Mouse (Mus musculus): ENCODE results near the gene Elp5.
"Not testable (repeated sequence)": the region's sequence is repeated elsewhere in the genome, so short reads cannot be mapped to it uniquely, and the experiment has no call there.

Gene Elp5

DNA sequence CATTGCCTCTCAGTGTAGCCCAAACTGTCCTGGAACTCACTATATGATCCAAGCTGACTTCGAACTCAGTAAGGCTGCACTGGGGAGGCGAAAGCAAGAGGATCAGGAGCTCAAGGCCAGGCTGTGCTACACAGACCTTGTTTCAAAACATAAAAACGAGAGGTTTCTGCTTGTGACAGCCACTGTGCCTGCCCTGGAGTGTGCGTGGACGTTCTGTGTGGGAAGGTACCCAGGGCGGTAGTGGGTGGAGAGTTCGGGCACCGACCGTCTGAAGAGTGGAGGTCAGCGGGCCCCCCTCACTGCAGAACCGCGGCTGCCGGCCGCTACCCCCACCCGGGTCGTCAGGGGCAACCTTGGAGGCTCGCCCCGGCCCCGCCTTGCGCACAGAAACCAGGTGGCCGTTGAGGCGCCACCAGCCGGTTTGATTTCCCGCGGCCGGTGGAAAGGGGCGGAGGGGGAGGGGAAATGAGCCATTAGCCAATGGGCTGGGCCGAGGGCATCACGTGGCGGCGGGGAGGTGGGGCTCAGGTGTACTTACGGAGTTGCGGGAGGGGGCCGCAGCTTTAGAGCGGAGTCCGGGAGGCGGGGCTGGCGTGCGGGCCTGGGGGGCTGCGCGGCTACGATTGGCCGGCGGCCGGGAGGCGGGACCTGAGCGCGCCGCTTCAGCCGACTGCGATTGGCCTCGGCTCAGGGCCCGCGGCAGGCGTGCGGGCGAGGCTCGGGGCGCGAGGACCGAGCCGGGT is 47.0 kb downstream of the Elp5 start, which contains the start of gene Ybx2:
Ybx2 (plus strand) TSS at position 660 of the 743 bp plus-strand sequence.
- peak; percentile 96 for DNase-seq (ENCODE audit: low read depth, low spot score)

DNA sequence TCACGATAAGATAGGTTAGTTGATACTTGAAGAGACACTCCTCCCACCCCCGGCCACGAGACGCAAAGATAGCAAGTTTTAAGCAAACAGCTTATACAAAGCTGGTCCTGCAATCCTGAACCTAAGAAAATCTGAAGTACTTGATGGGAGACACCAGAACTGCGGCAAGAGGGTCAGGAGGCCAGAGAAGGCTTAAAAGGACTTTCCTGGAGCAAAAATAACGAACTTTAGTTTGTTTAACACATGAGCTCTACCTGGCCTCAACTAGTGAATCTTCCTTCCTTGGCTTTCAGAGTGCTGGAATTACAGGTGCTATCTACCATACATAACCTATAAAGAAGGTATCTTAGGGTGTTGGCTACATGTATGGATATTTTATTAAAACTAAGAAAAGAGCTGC is 47.6 kb downstream of the Elp5 start:
- no peak for DNase-seq (ENCODE audit: low read depth, low spot score)

DNA sequence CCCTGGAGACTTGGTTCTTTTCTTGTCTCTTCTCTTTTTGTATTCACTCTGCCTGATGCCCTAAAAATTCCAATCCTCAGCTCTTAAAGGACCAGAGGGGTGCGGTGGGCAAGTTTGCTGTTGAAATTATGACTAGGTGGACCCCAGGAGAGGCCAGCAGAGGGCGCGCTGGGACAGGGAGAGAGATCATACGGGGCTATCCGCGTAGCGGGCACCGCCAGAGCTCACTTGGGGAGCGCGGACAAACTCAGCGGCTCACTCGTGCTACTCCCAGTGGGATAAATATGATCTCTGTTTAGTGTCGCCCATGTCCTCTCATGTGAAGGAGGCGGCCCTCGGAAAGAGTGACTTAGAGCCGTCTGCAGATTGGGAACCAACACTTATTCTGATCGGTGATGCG is 48.1 kb downstream of the Elp5 start:
- DNase-seq (ENCODE audit: low read depth, low spot score), result peak; percentile 88

DNA sequence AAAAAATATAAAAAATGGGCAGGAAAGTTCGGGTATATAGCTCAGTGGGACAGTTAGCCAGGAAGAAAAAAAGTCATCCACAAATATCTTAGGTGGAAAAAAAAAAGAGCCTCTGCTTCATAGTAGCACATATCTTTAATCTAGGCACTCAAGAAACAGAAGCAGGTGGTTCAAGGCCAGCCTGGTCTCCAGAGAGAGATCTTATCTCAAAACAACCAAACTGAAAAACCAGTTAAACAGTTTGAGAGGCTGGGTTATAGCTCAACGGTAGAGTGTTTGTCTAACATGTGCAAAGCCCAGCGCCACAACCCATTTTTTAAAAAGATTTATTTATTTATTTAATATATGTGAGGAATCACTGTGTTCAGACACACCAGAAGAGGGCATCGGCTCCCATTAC is 49.3 kb downstream of the Elp5 start:
- DNase-seq (ENCODE audit: low read depth, low spot score), result no peak

DNA sequence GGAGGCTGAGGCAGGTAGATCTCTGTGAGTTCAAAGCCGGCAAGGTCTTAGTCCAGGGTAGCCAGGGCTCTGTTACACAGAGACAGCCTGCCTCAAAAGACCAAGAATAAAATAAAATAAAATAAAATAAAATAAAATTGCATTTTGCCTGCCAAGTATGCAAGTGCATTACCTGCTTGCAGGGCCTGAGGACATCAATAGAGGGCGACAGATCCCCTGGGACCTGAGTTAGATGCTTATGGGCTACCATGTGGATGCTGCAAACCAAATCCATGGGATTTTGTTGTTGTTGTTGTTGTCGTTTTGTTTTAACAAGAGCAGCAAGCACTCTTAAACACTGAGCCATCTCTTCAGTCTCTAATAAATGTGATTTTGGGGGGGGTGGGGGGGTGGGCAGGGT is 50.1 kb downstream of the Elp5 start:
- DNase-seq (ENCODE audit: low read depth, low spot score), result no peak

DNA sequence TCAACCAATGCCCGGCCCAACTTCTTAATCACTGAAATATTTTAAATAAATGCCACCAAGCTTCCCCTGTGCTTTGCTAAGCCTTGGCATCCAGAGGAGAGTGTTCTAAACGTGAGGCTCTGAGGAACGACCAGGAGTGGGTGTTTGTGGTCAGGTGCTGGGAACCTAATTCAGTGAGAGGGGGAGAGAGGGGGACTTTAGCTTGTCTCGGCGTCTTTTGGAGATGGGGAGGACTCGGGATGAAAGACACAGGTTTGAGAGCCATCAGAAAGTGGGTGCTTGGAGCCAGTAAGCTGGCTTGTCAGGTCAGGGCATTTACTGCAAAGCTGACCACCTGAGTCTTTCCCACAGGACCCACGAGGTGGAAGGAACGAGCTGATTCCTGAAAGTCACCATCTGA is 50.5 kb downstream of the Elp5 start:
- DNase-seq (ENCODE audit: low read depth, low spot score), result no peak

DNA sequence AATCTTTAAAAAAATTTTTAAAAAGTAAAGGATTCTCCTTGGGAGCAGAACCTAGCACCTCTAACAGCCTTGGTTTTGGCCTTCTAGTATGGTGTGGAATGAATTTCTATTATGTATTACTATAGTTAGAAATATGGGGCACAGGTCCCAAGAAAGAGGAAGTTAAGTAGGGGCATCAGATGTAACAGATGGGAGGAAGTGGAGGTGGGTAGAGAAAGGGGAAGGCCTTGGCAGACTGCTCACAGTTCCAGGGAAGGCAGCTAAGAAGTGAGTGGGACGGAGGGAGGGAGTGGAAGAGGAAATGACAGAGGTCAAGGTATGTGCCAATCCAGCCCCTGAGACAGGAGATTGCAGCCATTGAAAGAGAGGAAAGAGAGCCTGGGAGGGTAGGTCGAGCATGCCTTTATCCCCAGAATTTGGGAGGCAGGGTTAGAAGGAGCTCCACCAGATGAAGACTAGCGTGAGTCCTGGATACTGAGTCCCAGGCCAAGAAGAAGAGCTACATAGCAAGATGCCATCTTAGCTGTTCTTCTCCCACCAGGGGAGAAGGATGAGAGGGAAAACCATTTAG is 51.3 kb downstream of the Elp5 start:
- no peak for DNase-seq (ENCODE audit: low read depth, low spot score)

DNA sequence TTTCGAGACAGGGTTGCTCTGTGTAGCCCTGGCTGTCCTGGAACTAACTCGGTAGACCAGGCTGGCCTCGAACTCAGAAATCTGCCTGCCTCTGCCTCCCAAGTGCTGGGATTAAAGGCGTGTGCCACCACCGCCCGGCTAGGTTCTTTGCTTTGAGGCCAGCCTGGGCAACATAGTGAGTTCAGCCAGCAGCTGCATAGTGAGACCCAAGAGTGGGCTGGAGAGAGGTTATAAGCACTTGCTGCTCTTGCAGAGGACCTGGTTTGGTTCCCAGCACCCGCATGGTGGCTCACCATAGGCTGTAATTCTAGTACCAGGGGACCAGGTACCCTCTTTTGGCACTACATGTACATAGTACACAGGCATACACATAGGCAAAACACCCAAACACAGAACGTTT is 52.1 kb downstream of the Elp5 start:
- DNase-seq (ENCODE audit: low read depth, low spot score), result not testable (repeated sequence)

DNA sequence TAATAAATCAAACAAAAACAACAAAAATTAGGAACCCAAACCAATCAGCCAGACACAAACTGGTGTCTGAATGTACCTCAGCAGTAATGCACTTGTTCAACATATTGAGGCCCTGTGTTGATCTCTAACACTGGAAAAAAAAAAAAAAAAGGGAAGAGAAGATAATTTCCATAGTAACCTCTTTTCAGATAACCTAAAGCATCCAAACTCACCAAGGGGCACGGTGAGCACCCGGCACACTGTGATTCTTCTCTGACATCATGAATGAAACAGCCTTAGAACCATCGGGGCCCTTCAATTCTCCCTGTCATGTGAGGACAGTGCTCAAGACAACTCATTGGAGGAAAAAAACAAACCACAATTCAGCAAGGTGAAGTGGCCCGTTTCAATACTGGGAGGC is 52.6 kb downstream of the Elp5 start:
- no peak for DNase-seq (ENCODE audit: low read depth, low spot score)

DNA sequence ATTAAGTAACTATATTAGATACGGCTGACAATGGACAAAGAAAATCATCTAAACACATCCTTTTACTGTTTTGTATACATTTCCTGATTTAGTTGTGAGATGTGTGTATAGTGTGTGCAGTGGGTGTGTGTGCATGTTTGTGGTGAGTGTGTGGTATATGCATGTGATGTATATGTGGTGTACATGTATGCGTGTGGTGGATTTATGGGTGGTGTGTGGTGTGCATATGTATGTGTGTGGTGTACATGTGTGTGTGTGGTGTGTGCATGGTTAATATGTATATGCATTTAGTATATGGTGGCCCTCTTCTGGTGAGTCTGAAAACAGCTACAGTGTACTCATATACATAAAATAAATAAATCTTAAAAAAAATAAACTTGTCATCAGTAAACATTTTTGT is 54.8 kb downstream of the Elp5 start:
- no peak for DNase-seq (ENCODE audit: low read depth, low spot score)

DNA sequence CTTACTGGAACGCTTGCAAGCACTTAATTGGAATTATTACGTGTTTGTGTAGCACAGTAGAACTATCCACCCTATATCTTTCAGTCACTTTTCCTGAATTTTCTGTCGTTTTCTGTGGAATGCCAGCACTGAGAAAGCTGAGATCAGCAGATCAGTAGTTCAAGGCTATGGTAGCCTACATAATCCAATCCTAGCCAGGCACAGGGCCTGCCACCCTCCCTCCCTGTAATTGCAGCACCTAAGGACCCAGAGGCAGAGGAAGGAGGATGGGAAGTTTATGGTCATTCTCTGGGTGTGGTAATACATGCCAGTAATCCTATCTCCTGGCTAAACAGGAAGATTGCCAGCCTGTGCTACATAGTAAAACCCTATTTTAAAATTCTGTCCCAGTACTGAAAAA is 59.5 kb downstream of the Elp5 start:
- no peak for DNase-seq (ENCODE audit: low read depth, low spot score)

DNA sequence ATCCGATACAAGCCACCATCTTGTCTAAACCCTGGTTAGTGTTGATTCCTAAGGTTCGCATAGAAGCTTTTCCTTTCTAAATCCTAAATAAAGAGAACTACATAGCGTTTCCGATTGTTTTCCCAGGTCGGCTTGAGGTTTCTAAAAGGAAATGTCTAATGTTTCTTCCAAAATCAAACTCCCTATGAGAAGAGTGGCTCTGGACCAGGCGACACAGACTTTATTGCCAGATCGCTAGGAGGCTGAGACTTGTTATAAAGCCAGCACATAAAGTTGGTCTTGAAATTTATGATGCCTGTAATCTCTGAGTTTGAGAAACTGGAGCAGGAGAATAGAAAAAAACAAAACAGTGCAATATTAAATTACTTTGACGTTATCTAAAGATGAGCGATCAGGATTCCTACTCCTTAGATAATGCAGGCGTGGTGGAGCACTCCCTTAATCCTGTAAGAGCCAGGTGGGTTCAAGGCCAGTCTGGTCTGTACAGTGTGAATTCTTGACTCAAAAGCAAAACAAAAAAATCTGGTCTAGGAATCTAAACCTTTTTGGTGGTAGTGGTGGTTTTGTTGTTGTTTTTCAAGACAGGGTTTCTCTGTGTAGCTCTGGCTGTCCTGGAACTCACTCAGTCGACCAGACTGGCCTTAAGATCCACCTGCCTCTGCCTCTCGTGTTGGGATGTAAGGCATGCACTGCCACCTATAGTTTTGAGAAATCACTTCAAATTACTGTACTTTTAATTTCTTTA is 60.1 kb downstream of the Elp5 start:
- DNase-seq (ENCODE audit: low read depth, low spot score), result peak; percentile 29

DNA sequence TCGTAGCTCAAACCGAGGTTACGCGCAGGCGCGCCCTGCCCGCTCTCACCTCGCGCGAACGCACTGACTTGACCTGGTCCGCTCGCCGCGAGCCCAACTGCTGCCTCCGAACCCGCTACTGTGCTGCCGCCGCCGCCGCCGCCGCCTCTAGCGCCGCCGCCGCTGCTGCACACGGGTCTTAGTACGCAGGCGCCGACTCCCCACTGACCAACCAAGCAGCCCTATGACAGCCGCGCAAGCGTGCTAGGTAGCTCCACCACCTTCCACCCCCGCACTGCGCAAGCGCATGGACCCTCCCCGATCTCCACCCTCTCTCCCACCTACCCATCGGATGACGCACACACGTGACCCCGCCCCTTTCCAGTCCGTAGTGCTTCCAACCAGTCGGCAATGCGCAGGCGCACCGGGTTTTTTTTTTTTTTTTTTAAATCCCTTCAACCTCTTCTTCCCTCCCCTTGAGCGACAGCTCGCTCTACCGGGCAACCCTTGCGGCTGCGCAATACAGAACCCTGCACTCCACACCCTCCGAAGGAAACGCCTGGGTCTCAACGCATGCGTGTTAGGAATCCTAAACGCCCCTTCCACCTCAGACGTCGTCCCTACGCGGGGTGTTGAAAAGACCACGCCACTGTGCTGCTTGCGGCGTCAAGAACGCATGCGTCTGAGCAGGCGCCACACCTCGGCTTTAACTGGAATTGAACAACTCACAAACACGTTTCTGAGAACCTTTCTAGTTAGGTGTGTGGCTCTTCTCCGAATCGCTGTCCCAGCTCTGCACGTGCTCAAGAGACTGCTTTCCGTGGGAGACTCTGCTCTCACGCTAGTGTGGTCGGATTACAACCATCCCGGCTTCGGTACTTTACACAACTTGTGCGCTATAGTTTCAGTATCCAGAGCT is 61.0 kb downstream of the Elp5 start, which contains the start of gene Eif5a:
Eif5a (minus strand) TSS at position 845 of the 898 bp plus-strand sequence.
- DNase-seq (ENCODE audit: low read depth, low spot score), result peak; percentile 100

DNA sequence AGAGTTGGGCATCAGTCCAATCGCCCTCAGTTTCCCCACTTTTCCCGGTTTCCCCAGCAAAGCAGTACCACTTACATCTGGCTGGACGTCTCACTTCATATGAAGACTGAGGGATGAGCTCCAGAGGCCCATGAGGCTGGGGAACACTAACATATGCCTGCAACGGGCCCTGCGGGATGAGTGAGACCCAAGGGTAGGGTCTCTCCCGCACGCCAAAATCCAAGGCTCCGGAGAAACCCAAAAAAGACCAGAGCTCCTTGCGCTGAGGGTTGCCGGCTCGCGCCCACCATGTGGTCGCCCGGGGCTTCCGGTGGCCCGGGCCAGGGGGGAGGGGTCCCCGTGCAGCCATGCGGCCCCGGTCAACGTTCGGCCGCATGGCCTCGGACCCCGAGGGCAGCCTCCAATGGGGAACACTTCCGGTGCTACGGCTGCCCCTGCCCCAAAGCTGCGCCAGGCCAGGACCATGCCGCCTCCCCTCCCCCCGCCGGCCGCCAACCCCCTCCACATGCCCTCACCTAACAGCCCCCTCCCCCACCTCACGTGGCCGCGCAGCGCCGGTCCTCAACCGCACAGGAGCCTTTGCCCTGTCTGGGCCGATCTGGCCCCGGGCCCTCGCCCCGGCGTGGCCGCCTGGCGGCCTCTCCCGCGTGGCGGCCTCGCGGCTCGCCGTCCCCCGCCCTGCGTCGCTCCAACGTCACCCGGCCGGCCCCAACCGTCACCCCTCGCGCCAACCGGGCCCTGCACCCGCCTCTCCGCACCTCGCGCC is 61.9 kb downstream of the Elp5 start:
- peak; percentile 60 for DNase-seq (ENCODE audit: low read depth, low spot score)

DNA sequence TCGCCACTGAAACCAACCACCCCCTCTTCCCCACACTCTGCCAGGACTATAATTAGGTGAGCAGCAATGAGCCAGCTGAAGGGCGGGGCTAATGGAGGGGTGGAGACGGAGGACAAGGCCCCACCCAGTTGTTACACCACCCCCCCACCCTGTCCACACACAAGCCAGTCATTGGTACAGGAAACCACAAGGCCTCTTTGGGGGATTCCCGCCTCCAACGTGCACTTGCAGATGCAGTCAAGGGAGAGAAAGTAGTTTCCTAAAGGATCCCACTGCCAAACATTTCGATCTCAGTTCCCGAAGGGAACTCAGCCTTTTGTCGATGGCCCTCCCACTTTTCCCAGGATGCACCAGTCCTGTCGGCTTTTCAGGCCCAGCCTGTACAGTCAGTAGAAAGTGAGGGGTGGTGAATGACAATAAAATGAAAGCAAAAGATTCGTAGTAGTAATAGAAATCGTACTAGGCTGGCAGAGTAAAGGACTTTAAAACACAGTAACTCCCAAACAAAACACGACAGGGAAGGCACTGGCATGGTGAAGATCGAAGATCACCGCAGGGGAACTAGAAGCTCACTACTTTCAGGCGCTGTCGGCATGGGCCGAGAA is 62.6 kb downstream of the Elp5 start:
- DNase-seq (ENCODE audit: low read depth, low spot score), result peak; percentile 77

DNA sequence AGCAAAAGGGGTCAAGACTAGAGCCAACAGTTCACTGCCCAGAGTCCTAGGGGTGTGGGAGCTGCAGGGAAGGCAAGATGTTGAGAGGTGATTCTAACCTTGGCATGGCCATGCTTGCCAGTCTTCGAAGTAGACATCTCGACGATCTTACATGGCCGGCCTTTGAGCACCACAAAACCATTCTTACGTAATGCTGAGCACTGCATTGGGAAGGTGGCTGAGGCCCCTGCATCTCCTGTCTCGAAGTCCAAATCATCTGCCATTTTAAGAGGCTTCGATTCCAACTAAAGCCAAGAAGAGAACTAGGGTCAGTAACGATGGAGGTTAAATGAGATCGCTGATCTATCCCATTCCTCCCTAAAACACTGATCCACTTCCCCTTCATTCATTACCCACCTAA is 63.3 kb downstream of the Elp5 start:
- DNase-seq (ENCODE audit: low read depth, low spot score), result no peak
